Comparison of ENCODE assay signal across 8 mouse cellular contexts in genomic region chr8:72434952-72435351, GRCm38 (mm10). TPM values are rescaled to one million over a fixed set of nuclear protein-coding genes. Genes with fewer than 3 reads are reported as not detected.
DNase-seq lines count a peak whose midpoint lies in the region; ATAC-seq lines count a peak whose summit lies in the region.

No protein-coding gene starts in this region.

- no peak overlapping the region for H3K4me2 ChIP-seq in hindbrain, embryonic 14.5 days (replicated peaks)

- no peak overlapping the region for H3K4me3 ChIP-seq in hindbrain, embryonic 14.5 days (replicated peaks; ENCODE audit: low read length)

- no peaks in the 10 kb centered on the region for H3K4me1 ChIP-seq in hindbrain, embryonic 14.5 days (replicated peaks; ENCODE audit: control insufficient read depth, insufficient read depth, low read length)

- WGBS in hindbrain, embryonic 14.5 days, result 42% methylated on average over 2 of the region's 2 CpGs

- no peak for ATAC-seq in hindbrain, embryonic 14.5 days (ENCODE audit: low FRiP score)

- no peaks in the 10 kb centered on the region for H3K27me3 ChIP-seq in hindbrain, embryonic 14.5 days (ENCODE audit: control insufficient read depth, insufficient read depth, low read length)

- H3K36me3 ChIP-seq in hindbrain, embryonic 14.5 days (replicated peaks; ENCODE audit: control insufficient read depth, insufficient read depth), result no peaks in the 10 kb centered on the region

- no peak overlapping the region for H3K27ac ChIP-seq in hindbrain, embryonic 14.5 days

- DNase-seq in cerebellum, postnatal 14 days, result peak; percentile 47 to 58
- DNase-seq in cerebellum, adult 8-10 months, result no peak
- DNase-seq in spleen, postnatal 4 days (ENCODE audit: low spot score in 2 of 2), result peak; percentile 54 to 76
- DNase-seq in spleen, adult 18-20 months, result no peak
- peak; percentile 76 for DNase-seq in kidney, postnatal 10 days
- DNase-seq in frontal cortex, adult 2 months (ENCODE audit: extremely low spot score in 1 of 2, low spot score in 1 of 2), result no peak
- DNase-seq in hindbrain, embryonic 14.5 days (ENCODE audit: low spot score), result no peak
- no peak for DNase-seq in left cerebral cortex, adult 9 months (ENCODE audit: low spot score in 2 of 2)

- no peak overlapping the region for H3K9ac ChIP-seq in hindbrain, embryonic 14.5 days

- no peaks in the 10 kb centered on the region for H3K9me3 ChIP-seq in hindbrain, embryonic 14.5 days (ENCODE audit: control insufficient read depth, low read length)

RNA-seq across cellular contexts. Expression of gene Calr3, which starts 8.7 kb away (rescaled TPM):
- 0.58 and 0.61 TPM in 2 replicates for polyA plus RNA-seq in frontal cortex, adult 2 months (2012; rRNA removed)
- polyA plus RNA-seq in hindbrain, embryonic 14.5 days (2014; fragmentation: Nextera tagmentation; extraction: Ambion mirVana), result 0.92 and 1.7 TPM in 2 replicates

RNA-seq across cellular contexts. Expression of gene 1700030K09Rik, which starts 8.7 kb away (rescaled TPM):
- polyA plus RNA-seq in frontal cortex, adult 2 months (2012; rRNA removed), result 9.6 and 10.0 TPM in 2 replicates
- polyA plus RNA-seq in hindbrain, embryonic 14.5 days (2014; fragmentation: Nextera tagmentation; extraction: Ambion mirVana), result 14.4 and 14.9 TPM in 2 replicates

RNA-seq across cellular contexts. Expression of gene Eps15l1, which starts 13.7 kb away (rescaled TPM):
- 76.1 and 81.8 TPM in 2 replicates for polyA plus RNA-seq in frontal cortex, adult 2 months (2012; rRNA removed)
- polyA plus RNA-seq in hindbrain, embryonic 14.5 days (2014; fragmentation: Nextera tagmentation; extraction: Ambion mirVana), result 59.3 and 60.5 TPM in 2 replicates

RNA-seq across cellular contexts. Expression of gene Cherp, which starts 40.1 kb away (rescaled TPM):
- 51.4 and 57.2 TPM in 2 replicates for polyA plus RNA-seq in frontal cortex, adult 2 months (2012; rRNA removed)
- 47.2 and 52.3 TPM in 2 replicates for polyA plus RNA-seq in hindbrain, embryonic 14.5 days (2014; fragmentation: Nextera tagmentation; extraction: Ambion mirVana)

RNA-seq across cellular contexts. Expression of gene Slc35e1, which starts 57.5 kb away (rescaled TPM):
- 31.5 and 32.4 TPM in 2 replicates for polyA plus RNA-seq in frontal cortex, adult 2 months (2012; rRNA removed)
- 11.0 and 12.8 TPM in 2 replicates for polyA plus RNA-seq in hindbrain, embryonic 14.5 days (2014; fragmentation: Nextera tagmentation; extraction: Ambion mirVana)

Comparison
In these comparisons a context has a peak if more than half of its experiments do, and no peak if none do; other contexts are left out.
1. DNase-seq: peak in cerebellum, postnatal 14 days (2 of 2), spleen, postnatal 4 days (2 of 2) and kidney, postnatal 10 days (single experiment); none in cerebellum, adult 8-10 months (single experiment), spleen, adult 18-20 months (0 of 2), frontal cortex, adult 2 months (0 of 2), hindbrain, embryonic 14.5 days (single experiment) and left cerebral cortex, adult 9 months (0 of 2).